Mouse (Mus musculus) megakaryocyte, embryonic 14.5 days (primary cell): Measurements from ENCODE around the gene Slc27a4. TPM values are rescaled to one million over a fixed set of nuclear protein-coding genes. Genes with fewer than 3 reads are reported as not detected.

Source experiments
- H3K27me3 ChIP-seq: replicated peaks from 2 replicates; pipeline ENCODE3; 2012; ENCODE audit warnings: inconsistent platforms
- H3K36me3 ChIP-seq: replicated peaks from 2 replicates; pipeline ENCODE3; 2012; ENCODE audit warnings: low read length, inconsistent platforms, mixed read lengths
- H3K4me1 ChIP-seq: 2 replicates; pipeline ENCODE4 v1.6.1; 2012; ENCODE audit warnings: inconsistent platforms
- H3K4me3 ChIP-seq: replicated peaks from 2 replicates; pipeline ENCODE3; 2012; ENCODE audit warnings: moderate library complexity, mild to moderate bottlenecking, inconsistent platforms
- H3K9me3 ChIP-seq: 2 replicates; pipeline ENCODE4 v1.6.1; 2012; ENCODE audit warnings: inconsistent platforms
- FLI1 ChIP-seq: IDR thresholded peaks from 2 replicates; pipeline ENCODE4 v1.6.1; 2012; ENCODE audit warnings: low read length, inconsistent platforms, mixed read lengths
- GATA1 ChIP-seq: IDR thresholded peaks from 3 replicates; pipeline ENCODE4 v1.6.1; 2012; ENCODE audit warnings: mixed read lengths, low read length, inconsistent platforms, borderline replicate concordance
- polyA plus RNA-seq: library from polyadenylated mRNA; stranded (reverse); fragments of >175 nt; gene quantifications from 2 replicates; pipeline ENCODE4 v1.2.3, GENCODE M21; 2012; ENCODE audit warnings: low replicate concordance; ENCODE audit not compliant: insufficient read depth

Gene Slc27a4
- polyA plus RNA-seq, 1 experiment: 15.2 TPM

DNA sequence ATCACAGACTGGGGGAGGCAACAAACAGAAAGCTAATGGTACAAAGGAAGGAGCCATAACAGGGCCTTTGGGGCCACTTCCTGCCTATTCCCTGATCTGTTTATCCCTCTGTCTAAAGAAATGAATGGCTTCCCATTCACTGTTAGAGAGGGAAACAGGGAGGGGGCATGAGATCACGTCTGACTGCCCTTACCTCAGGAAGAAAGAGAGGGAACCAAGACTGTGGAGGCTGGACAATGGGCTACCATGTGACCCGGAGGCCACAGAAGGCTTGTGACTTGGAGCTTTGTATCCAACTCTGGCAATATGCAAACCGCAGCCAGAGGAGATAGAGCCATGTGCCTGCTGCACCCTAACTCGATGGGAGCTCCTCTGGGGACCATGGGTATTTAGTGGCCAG lies 18.1 kb upstream of the Slc27a4 start:
- TF ChIP-seq FLI1 (no peak), GATA1 (no peak)
- Histone ChIP-seq H3K27me3 (no peaks in the 10 kb centered on the region), H3K9me3 (no peaks in the 10 kb centered on the region), H3K36me3 (peaks cover 65% of the 10 kb centered on the region), H3K4me1 (peaks cover 38% of the 10 kb centered on the region), H3K4me3 (no peak overlapping the region)

DNA sequence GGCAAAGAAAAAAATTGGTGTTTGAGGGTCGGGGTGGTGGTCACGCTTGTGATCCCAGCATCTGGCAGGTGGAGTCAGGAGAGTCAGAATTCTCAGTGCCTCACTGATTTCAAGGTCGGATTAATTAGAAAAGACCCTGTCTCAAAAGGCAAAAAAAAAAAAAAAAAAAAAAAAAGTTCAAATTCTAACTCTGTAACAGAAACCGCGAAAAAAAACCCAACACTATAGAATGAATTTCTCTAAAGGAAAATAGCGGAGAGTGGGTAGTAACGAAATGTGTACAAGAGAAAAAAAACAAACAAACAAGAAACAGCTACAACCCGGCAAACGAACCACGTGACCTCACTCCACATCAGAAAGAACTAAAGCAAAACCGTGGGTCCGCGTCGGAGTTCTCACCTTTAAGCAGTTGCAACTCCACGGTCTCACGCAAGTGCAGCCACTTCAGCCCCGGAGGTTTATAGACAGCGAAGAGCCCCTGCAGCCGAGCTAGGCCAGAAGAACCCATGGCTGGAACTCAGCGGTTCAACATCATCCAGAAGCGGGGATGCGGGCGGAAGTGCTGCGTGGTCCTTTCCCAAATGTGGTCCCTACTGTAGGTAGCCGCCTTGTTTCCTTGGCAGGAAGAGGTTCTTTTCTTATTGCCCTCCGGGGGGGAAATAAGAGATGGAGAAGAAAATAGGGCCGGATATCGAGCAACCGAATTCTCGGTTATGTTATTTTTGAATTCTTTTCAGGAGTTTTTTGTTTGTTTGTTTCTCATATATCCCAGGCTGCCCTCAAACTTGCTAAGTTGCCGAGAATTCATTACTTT lies 15.1 kb upstream of the Slc27a4 start, which contains the start of gene Coq4:
Gene Coq4, plus strand, starts transcription at position 390 of the 814 bp plus-strand sequence.
- peaks cover 65% of the 10 kb centered on the region for H3K36me3 ChIP-seq
- H3K9me3 ChIP-seq: no peaks in the 10 kb centered on the region
- H3K4me3 ChIP-seq: peak within 1 kb of the TSS; percentile 93
- H3K4me1 ChIP-seq: peaks cover 34% of the 10 kb centered on the region
- no peak for TF ChIP-seq FLI1
- TF ChIP-seq GATA1: no peak
- no peaks in the 10 kb centered on the region for H3K27me3 ChIP-seq

DNA sequence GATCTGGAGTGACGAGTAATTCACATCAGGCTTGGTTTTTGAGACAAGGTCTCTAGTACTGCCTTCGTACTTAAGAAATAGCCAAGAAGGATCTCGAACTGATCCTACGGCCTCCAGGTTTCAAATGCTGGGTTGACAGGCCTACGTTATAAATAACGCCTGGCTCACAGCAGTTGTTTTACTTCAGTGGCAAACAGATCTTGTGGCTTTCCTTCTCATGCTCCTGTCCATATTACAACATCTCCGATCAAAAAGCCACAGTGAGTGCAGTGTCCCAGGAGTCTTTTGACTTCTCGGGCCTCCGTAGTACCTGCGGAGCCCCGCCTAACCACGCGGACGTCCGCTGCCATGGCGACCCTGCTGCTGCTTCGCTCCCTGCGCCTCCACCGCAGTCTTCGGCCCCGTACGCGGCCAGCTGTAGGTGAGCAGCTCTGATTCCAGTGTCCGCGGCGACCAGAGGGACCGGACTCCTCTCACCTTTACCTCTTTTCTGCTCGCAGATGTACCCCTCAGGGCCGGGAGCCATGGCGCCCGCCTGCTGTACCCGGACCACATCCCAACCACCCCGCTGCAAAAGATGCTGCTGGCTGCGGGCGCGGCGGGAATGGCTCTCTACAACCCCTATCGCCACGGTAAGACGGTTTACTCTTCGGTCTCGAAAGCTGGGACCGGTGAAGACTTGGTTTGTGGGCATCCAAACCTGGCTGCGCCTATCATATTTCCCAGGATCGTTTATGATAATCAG lies 14.3 kb upstream of the Slc27a4 start, which contains the start of gene Trub2:
Gene Trub2, minus strand, starts transcription at position 566 of the 745 bp plus-strand sequence.
- Histone ChIP-seq H3K4me3 (peak within 1 kb of the TSS; percentile 93), H3K4me1 (peaks cover 34% of the 10 kb centered on the region), H3K36me3 (peaks cover 65% of the 10 kb centered on the region), H3K27me3 (no peaks in the 10 kb centered on the region), H3K9me3 (no peaks in the 10 kb centered on the region)
- TF ChIP-seq FLI1 (no peak), GATA1 (no peak)

DNA sequence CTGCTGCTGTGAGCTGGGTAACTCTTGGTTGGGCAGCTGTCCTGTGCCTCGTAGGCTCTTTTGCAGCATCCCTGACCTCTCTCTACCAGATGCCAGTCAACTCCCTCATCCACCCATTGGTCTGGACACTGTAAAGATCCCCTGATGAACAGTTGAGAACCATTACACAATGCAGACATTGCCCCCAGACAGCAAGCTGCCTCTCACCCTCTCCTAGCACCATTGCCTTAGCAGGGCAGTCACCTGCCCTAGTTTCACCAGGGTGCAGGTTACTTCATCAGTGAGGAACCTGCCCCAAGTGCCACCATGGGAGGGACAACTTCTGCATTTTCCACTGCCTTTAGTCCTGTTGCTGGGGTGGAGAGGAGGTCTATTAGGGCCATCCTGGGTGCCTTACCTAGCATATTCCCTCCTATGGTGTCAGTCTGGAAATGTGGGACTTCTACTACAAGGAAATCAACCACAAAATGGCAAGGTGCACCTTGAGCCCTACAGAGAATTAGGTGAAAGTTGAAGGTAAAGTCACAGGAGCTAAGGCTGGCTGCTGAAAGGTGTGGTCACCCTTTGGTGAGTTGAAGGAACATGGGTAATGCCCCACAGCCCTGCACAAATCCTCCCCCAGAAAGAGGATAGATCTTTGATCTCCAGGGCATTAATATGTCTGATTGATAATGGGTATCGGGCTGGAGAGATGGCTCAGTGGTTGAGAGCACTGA lies 9.5 kb upstream of the Slc27a4 start:
- Histone ChIP-seq H3K27me3 (no peaks in the 10 kb centered on the region), H3K9me3 (no peaks in the 10 kb centered on the region), H3K4me1 (peaks cover 13% of the 10 kb centered on the region), H3K36me3 (peaks cover 71% of the 10 kb centered on the region), H3K4me3 (no peak overlapping the region)
- TF ChIP-seq FLI1 (no peak), GATA1 (no peak)

DNA sequence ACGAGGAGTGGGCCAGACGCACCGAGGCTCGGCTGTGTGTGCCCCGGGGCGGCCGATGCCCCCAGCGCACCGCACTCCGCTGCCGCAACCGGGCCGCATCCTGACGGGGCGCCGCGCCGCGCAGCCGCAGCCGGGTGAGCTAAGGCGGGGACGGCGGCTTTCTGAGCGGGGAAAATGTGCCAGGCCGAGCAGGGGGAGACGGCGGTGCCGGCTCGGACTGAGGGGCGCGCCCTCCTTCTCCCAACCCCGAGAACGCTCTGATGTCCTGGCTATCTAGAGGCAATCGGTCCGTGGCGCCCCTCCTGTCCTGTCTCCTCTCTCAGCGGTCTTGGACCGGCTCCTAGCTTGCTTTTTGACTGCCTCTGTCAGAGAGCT lies 380 bp downstream of the Slc27a4 start:
- H3K4me3 ChIP-seq: peak overlapping the region; percentile 98
- H3K27me3 ChIP-seq: peaks cover 16% of the 10 kb centered on the region
- H3K9me3 ChIP-seq: no peaks in the 10 kb centered on the region
- no peak for TF ChIP-seq GATA1
- no peak for TF ChIP-seq FLI1
- H3K36me3 ChIP-seq: peaks cover 39% of the 10 kb centered on the region
- H3K4me1 ChIP-seq: peaks cover 32% of the 10 kb centered on the region

DNA sequence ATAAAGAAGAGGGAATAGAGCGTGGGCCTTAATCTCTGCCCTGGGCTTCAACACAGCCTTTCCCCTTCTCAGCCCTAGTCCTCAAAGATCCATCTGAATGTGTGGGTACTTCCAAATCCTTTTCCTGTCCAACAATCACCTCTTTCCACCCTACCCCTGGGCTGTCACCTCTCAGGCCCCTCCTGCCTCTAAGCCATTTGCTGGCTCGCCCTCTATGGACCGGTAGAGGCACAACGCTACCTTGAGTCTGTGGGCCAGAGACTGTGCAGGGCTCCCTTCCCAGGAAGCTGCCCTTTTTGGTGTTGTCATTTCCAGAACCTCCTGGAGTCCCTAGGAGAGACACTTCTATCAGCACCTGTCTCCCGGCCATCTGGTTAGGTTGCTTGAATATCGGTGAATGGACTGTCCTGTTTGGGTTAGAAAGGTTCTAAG lies 982 bp downstream of the Slc27a4 start:
- peaks cover 16% of the 10 kb centered on the region for H3K27me3 ChIP-seq
- peaks cover 32% of the 10 kb centered on the region for H3K4me1 ChIP-seq
- H3K4me3 ChIP-seq: peak overlapping the region; percentile 98
- H3K9me3 ChIP-seq: no peaks in the 10 kb centered on the region
- H3K36me3 ChIP-seq: peaks cover 45% of the 10 kb centered on the region
- no peak for TF ChIP-seq GATA1

DNA sequence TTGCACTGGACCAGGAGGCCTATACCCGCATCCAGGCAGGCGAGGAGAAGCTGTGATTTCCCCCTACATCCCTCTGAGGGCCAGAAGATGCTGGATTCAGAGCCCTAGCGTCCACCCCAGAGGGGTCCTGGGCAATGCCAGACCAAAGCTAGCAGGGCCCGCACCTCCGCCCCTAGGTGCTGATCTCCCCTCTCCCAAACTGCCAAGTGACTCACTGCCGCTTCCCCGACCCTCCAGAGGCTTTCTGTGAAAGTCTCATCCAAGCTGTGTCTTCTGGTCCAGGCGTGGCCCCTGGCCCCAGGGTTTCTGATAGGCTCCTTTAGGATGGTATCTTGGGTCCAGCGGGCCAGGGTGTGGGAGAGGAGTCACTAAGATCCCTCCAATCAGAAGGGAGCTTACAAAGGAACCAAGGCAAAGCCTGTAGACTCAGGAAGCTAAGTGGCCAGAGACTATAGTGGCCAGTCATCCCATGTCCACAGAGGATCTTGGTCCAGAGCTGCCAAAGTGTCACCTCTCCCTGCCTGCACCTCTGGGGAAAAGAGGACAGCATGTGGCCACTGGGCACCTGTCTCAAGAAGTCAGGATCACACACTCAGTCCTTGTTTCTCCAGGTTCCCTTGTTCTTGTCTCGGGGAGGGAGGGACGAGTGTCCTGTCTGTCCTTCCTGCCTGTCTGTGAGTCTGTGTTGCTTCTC lies 13.4 kb downstream of the Slc27a4 start:
- Histone ChIP-seq H3K27me3 (peaks cover 5% of the 10 kb centered on the region), H3K4me1 (peaks cover 51% of the 10 kb centered on the region), H3K36me3 (peaks cover 60% of the 10 kb centered on the region), H3K4me3 (no peak overlapping the region), H3K9me3 (no peaks in the 10 kb centered on the region)
- no peak for TF ChIP-seq FLI1

DNA sequence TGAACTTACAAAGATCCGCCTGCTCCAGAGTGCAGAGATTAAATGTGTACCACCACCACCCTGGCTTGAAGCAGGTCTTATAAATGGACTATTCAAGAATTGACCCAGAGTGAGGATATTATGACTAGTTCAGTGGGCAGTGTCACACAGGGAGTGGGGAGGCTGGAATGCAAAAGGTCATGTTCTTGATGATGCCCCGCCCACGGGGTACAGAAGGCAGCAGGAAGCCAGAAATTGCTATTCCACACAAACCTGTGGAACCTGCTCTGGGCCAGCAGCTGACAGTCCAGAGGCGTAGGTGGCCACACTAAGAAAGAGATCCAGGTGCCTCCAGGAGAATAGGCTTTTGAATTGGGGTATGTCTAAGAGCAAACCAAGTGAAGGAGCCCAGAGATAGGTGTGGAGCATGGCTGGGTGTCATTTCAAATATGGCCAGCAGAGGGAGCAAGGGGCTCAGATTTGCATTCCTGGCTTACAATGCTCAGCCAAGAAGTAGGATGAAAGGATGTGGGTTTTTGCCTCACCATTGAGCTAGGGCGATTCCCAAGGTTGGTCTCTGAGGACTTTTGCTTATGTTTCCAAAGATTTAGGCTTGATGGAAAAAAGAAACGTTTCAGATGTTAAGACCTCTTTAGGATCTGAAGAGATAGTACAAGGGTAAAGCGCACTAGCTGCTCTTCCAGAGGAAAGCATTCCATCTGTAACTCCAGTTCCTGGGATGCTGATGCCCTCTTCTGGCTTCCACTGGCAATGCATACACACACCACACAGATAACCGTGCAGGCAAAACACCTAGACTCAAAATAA lies 15.2 kb downstream of the Slc27a4 start:
- TF ChIP-seq FLI1: no peak
- TF ChIP-seq GATA1: no peak
- H3K9me3 ChIP-seq: no peaks in the 10 kb centered on the region
- H3K4me3 ChIP-seq: peak overlapping the region; percentile 69
- H3K36me3 ChIP-seq: peaks cover 42% of the 10 kb centered on the region
- H3K27me3 ChIP-seq: peaks cover 3% of the 10 kb centered on the region
- H3K4me1 ChIP-seq: peaks cover 63% of the 10 kb centered on the region
